Mouse (Mus musculus) cortical plate, adult 2 months (tissue): Measurements from ENCODE around the gene Mocs1. TPM values are rescaled to one million over a fixed set of nuclear protein-coding genes. Genes with fewer than 3 reads are reported as not detected.
A peak's percentile ranks its signal among the peaks of the same experiment; 100 is the strongest.

ENCODE experiments used
- H3K27ac ChIP-seq: fragments of 200-500 bp; 2 replicates; pipeline ENCODE4 v1.5.1; 2012; ENCODE audit warnings: low read length, control low read depth, inconsistent platforms; ENCODE audit not compliant: insufficient read depth
- H3K4me1 ChIP-seq: fragments of 200-500 bp; 2 replicates; pipeline ENCODE4 v1.6.1; 2011; ENCODE audit warnings: low read length; ENCODE audit not compliant: control insufficient read depth, insufficient read depth
- H3K4me3 ChIP-seq: fragments of 200-500 bp; 2 replicates; pipeline ENCODE4 v1.5.1; 2011; ENCODE audit warnings: mild to moderate bottlenecking, low read length, control low read depth; ENCODE audit not compliant: insufficient read depth
- CTCF ChIP-seq: fragments of 200-500 bp; IDR thresholded peaks from 2 replicates; pipeline ENCODE4 v1.5.1; 2011; ENCODE audit warnings: mild to moderate bottlenecking, control low read depth, low read length; ENCODE audit not compliant: insufficient read depth; ENCODE audit errors: extremely low read depth
- POLR2A ChIP-seq: fragments of 200-500 bp; IDR thresholded peaks from 2 replicates; pipeline ENCODE4 v1.6.1; 2011; ENCODE audit warnings: mild to moderate bottlenecking, low read length, control low read depth; ENCODE audit not compliant: insufficient read depth; ENCODE audit errors: extremely low read depth
- polyA plus RNA-seq: library from polyadenylated mRNA; depleted of rRNA; stranded (reverse); fragments of >200 nt; gene quantifications from 2 replicates; pipeline ENCODE4 v1.2.3, GENCODE M21; 2012; rRNA removed

Gene Mocs1
- 8.0 and 8.2 TPM in 2 replicates for polyA plus RNA-seq

DNA sequence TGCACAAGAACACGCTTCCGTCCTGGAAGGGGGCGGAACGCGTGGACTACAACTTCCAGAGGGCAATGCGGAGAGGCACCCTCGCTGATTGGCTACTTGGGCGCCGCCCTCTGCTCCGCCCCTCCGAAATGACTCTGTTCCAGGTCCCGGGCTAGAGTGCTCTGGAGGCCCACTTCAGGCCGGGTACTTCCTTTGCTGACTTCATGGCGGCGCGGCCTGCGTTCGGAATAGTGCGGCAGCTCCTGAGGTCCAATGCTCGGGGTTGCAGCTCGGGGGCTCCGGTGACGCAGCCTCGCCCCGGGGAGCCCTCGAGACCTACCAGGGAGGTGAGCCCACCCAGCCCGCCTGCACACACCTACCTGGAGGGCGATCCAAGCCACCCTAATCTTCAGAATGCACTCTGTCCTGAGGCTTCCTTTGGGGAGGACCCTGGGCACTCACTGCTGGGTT, at the start of gene Mocs1:
Gene Mocs1 (plus strand): TSS at position 124 of the 450 bp plus-strand sequence.
- Histone ChIP-seq H3K4me3 (peak within 1 kb of the TSS; percentile 69), H3K4me1 (peaks cover 1% of the 10 kb centered on the region; the same call in 1 of the 2 replicates), H3K27ac (no peak within 1 kb of the TSS)
- peak; percentile 80 for TF ChIP-seq POLR2A
- no peak for TF ChIP-seq CTCF

DNA sequence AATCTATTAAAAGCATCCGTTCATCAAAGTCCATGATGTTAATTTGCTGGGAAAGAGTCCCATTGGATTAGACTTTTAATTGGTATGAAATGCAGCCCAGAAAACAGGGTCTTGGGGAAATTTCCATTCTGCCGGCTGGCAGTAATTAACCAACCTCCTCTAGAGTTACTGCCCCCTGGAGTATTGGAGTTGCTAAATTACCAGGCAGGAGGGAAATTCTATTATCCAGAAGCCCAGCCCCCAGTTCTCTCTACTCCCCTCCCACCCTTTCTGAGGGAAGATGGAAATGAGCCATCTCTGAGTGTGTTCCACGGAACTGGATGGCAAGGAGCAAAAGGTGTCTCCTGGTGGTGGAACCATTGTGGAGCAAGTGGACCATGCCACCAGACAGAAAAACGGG, 48.5 kb upstream of the Mocs1 start:
- H3K4me3 ChIP-seq, result no peak overlapping the region
- no peaks in the 10 kb centered on the region for H3K4me1 ChIP-seq
- H3K27ac ChIP-seq, result no peak overlapping the region
- no peak for TF ChIP-seq POLR2A
- no peak for TF ChIP-seq CTCF

DNA sequence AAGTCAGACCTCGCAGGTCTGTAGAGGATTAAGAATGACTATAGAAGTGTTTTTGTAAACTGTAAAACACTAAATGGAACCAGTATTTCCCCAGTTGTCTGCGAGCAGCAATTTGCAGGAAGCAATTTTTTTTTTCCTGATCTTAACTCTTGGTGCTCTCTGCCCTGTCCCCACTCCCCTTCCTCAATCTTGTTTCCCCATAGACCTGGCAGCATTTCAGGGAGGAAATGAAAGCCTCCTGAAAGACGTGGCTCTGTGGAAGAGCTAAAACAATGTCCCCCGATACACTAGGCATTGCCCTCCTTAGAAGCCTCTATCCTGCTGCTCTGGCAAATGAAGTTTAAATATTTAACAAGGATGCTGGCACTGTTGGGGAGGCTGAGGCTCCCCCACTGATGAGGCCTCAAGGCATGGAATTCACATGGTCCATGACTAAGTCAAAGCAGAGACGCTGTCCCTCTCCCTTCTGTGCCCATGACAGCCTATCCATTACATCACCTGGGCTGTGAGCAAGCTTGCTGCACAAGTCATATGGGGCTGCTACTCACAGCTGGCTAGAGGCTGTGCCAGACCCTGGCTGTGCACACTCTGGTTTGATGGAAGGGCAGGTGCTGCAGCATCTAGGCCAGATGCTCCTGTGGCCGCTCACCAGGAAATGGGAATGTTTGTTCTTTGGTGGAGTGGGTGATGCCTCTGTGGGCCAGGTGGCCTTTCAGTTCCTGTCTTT, 43.8 kb upstream of the Mocs1 start:
- TF ChIP-seq CTCF (no peak), POLR2A (no peak)
- Histone ChIP-seq H3K4me3 (no peak overlapping the region), H3K27ac (no peak overlapping the region), H3K4me1 (no peaks in the 10 kb centered on the region)

DNA sequence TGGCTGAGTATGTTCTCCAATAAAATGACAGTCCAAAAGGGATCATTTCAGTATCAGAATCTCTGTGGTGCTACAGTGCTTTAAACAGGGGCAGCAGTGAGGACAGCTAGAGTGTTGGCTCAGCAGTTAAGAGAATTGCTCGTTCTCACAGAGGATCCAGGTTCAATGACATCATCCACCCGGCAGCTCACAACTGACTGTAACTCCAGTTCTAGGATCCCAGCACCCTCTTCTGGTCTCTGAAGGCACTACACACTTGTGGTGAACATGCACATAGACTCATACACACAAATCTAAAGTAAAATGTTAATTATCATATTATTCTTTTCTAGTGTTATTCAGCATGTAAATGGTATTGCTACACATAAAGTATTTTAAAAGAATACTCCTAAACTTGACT, 40.4 kb upstream of the Mocs1 start:
- Histone ChIP-seq H3K4me3 (no peak overlapping the region), H3K27ac (no peak overlapping the region), H3K4me1 (no peaks in the 10 kb centered on the region)
- TF ChIP-seq POLR2A, result no peak
- TF ChIP-seq CTCF, result no peak

DNA sequence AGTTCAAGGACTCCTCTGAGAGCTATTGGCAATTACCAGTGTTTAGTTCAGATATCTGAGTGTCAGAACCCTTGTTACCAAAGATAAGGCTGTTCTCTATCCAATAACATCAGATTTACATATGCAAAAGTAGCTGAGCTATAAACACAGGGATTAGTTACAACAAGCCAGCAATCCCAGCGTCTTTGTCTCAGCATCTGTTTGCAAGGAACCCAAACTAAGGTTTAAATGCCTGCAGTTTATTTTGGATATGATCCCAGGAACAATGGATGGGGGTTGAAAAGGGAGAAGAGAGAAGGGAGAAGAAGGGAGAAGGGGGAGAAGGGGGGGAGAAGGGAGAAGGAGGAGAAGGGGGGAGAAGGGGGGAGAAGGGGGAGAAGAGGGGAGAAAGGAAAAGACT, 35.4 kb upstream of the Mocs1 start:
- TF ChIP-seq POLR2A, result no peak
- no peak for TF ChIP-seq CTCF
- no peak overlapping the region for H3K27ac ChIP-seq
- no peak overlapping the region for H3K4me3 ChIP-seq
- no peaks in the 10 kb centered on the region for H3K4me1 ChIP-seq

DNA sequence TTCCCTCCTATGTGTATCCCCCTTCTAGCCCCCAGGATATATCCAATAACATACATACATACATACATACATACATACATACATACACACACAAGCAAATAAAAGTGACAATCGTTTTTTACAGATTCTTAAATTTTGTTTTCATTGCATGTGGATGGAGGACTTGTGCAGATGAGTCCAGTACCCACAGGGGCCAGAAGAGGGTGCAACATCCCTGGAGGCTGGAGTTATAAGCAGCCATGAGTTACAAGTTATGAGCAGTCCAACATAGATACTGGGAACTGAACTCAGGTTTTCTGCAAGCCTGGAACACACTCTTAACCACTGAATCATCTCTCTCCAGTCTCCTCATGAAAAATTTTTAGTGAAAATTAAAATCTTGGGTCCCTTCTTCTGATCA, 33.3 kb upstream of the Mocs1 start:
- Histone ChIP-seq H3K27ac (no peak overlapping the region), H3K4me1 (no peaks in the 10 kb centered on the region), H3K4me3 (no peak overlapping the region)
- TF ChIP-seq POLR2A (no peak), CTCF (peak; percentile 44)

DNA sequence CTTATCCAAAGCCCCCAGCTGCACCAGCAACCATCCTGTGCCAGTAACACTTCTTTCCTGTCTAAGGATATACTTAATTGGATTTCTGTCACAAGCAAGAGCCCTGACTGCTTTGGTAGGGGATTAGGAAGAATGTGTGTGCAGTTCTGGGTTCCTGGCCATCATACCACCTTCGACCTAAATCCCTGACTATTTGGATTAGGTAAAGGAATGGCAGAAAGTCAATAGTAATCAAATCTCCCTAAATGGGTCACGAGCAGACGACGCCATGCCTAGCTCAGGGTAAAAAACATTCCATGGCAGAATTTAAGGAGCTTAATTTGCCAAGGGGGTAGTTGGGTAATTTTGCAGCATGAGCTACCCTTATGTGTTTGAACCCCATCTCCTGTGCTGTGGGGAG, 28.6 kb upstream of the Mocs1 start:
- no peak for TF ChIP-seq CTCF
- no peak for TF ChIP-seq POLR2A
- Histone ChIP-seq H3K4me3 (no peak overlapping the region), H3K27ac (no peak overlapping the region), H3K4me1 (no peaks in the 10 kb centered on the region)

DNA sequence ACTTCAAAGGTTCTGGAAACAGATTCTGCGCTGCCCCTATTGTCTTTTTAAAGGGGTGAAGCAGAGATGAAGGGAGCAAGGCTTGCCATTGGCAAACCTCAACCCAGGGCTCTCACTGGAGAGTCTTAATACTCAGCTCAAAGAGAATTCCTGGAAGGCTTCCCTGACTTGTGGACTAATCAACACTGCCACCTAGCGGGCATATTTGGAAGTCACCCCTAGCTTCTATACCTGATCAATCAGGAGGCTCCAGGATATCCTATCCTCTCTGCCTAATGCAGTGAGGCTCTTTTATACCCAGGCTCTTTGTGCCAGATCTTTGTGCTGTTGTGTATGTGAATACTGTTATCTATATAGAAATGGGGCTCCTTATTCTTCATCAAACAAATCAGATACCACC, 28.0 kb upstream of the Mocs1 start:
- Histone ChIP-seq H3K4me1 (no peaks in the 10 kb centered on the region), H3K4me3 (no peak overlapping the region), H3K27ac (no peak overlapping the region)
- TF ChIP-seq CTCF (peak; percentile 71), POLR2A (no peak)

DNA sequence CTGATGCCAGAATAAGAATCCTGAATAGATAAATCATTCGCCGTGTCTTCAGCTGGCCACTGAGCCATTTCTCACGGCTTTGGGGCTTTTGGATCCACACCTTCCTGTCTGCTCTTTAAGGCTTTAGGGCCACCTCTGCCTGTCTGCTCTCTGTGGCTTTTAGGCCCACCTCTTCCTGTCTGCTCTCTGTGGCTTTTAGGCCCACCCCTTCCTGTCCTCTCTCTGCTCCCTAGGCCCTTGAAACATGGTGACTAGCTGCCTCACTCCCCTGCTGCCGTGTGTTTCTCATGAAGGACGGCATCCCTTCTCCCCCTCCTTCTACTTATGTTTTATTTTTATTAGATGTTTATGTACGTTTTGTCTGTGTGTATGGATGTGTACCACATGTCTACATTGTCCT, 25.0 kb upstream of the Mocs1 start:
- TF ChIP-seq POLR2A, result no peak
- TF ChIP-seq CTCF, result no peak
- Histone ChIP-seq H3K4me3 (no peak overlapping the region), H3K4me1 (no peaks in the 10 kb centered on the region), H3K27ac (no peak overlapping the region)

DNA sequence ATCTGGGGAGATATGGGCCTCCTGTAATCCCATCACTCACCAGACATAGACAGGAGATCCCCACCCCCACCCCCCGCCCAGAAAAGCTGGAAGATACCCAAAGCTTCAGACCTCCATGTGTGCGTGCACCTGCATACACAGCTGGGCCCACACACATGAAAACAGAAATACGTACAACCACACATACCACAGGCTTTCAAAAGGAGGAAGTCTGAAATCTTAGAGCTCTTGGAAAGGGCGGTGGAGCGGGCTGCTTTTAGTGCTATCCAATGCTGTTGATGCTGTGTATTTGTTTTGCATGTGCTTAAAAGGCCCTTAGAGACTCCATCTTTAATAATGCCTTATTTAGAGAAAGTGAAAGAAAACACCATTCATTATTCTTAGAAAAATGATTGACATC, 22.2 kb upstream of the Mocs1 start:
- H3K4me3 ChIP-seq, result no peak overlapping the region
- no peak overlapping the region for H3K27ac ChIP-seq
- TF ChIP-seq CTCF, result no peak
- no peak for TF ChIP-seq POLR2A
- H3K4me1 ChIP-seq, result no peaks in the 10 kb centered on the region

DNA sequence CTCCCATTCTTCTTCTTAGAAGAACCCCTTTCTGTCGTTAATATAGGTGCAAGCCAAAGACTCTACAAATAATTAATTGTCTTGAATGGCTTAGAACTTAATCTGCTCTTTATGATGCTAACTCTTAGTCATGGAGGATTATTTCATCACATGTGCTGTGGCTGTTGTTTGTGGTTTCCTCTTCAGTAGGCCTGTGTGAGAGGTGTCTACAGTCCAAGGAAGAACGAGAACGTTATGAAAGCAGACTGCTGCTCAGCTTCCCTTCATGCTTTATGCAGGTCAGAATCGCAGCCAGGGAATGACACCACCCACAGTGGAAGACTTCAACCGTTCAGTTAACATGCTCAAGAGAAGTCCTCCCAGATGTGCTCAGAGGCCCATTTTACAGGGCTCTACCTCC, 15.2 kb upstream of the Mocs1 start:
- Histone ChIP-seq H3K27ac (no peak overlapping the region), H3K4me1 (no peaks in the 10 kb centered on the region), H3K4me3 (no peak overlapping the region)
- TF ChIP-seq POLR2A, result no peak
- TF ChIP-seq CTCF, result no peak
